ENCODE assay signal across 17 mouse cellular contexts in the genomic region with DNA sequence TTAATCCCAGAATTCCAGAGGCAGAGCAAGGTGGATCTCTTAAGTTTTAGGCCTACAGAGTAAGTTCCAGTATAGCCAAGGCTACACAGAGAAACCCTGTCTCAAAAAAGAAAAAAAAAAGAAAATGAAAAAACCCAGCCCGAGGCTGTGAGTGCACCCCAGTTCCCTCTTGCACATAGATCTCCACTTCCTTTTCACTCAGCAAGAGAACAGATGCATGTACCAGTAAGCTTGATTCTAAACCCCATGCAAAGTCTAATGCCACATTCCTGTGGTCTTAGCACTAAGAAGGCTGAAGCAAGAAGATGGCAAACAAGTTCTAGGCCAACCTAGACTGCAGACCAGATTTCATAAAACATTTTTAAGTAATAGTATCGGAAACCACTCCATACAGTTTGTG.
"Had no signal": no experiment of that assay in that cellular context is flagged by ENCODE, and none has a peak within 500 bp of the region (broad histone marks: within the 10 kb centered on the region; RNA-seq: fewer than 3 reads in every experiment).

No protein-coding gene starts in this region.

- DNase-seq: kidney, adult 2 months; kidney, postnatal 14 days; lung, postnatal 36 days; retina, postnatal 1 day; right cerebral cortex, postnatal 4 days; spleen, adult 18-20 months; thymus, adult 2 months; thymus, postnatal 25 days had no signal

- H3K4me3 ChIP-seq: kidney, embryonic 15.5 days; left cerebral cortex, adult 2 months; limb, embryonic 15.5 days; liver, embryonic 15.5 days; lung, embryonic 15.5 days; midbrain, embryonic 12.5 days; neural tube, embryonic 13.5 days; stomach, embryonic 15.5 days had no signal

- H3K9me3 ChIP-seq: kidney, embryonic 15.5 days; limb, embryonic 15.5 days; liver, embryonic 15.5 days; lung, embryonic 15.5 days; midbrain, embryonic 12.5 days; neural tube, embryonic 13.5 days; stomach, embryonic 15.5 days had no signal

- H3K4me1 ChIP-seq: limb, embryonic 15.5 days; midbrain, embryonic 12.5 days had no signal

- H3K9ac ChIP-seq: kidney, embryonic 15.5 days; limb, embryonic 15.5 days; liver, embryonic 15.5 days; lung, embryonic 15.5 days; midbrain, embryonic 12.5 days; neural tube, embryonic 13.5 days; stomach, embryonic 15.5 days had no signal

- ATAC-seq: midbrain, embryonic 16.5 days had no signal

- H3K27me3 ChIP-seq: kidney, embryonic 15.5 days; limb, embryonic 15.5 days; liver, embryonic 15.5 days; lung, embryonic 15.5 days; midbrain, embryonic 12.5 days; neural tube, embryonic 13.5 days; stomach, embryonic 15.5 days had no signal

- H3K4me2 ChIP-seq: kidney, embryonic 15.5 days; limb, embryonic 15.5 days; liver, embryonic 15.5 days; lung, embryonic 15.5 days; midbrain, embryonic 12.5 days; neural tube, embryonic 13.5 days; stomach, embryonic 15.5 days had no signal

- H3K27ac ChIP-seq: kidney, embryonic 15.5 days; left cerebral cortex, adult 2 months; limb, embryonic 15.5 days; liver, embryonic 15.5 days; lung, embryonic 15.5 days; midbrain, embryonic 12.5 days; neural tube, embryonic 13.5 days; stomach, embryonic 15.5 days had no signal
